Mouse (Mus musculus) layer of hippocampus, adult 2 months (tissue): ENCODE results near the gene Olfr1344. TPM values are rescaled to one million over a fixed set of nuclear protein-coding genes. Genes with fewer than 3 reads are reported as not detected.
"Not testable (repeated sequence)": the region's sequence is repeated elsewhere in the genome, so short reads cannot be mapped to it uniquely, and the experiment has no call there.

Source experiments
- DNase-seq, 2 experiments: peaks; one replicate each; pipeline ENCODE4 v3.0.0; 2022; ENCODE audit warnings: low spot score in 2 of 2
- H3K27ac ChIP-seq: fragments of 200-600 bp; 2 replicates; pipeline ENCODE4 v1.8.1; 2022
- H3K4me3 ChIP-seq: fragments of 200-600 bp; 2 replicates; pipeline ENCODE4 v1.8.1; 2022; ENCODE audit warnings: mild to moderate bottlenecking
- CTCF ChIP-seq: fragments of 200-600 bp; conservative IDR thresholded peaks from 2 replicates; pipeline ENCODE4 v1.8.1; 2022; ENCODE audit warnings: antibody characterized with exemption, mild to moderate bottlenecking, moderate library complexity
- total RNA-seq, 2 experiments: library from RNA; stranded (reverse); gene quantifications; 2 replicates each; pipeline ENCODE4 v1.2.3; 2021

Olfr1344 gene
- total RNA-seq, 2 experiments from 2014 or later: 1.2 to 2.0 TPM

DNA sequence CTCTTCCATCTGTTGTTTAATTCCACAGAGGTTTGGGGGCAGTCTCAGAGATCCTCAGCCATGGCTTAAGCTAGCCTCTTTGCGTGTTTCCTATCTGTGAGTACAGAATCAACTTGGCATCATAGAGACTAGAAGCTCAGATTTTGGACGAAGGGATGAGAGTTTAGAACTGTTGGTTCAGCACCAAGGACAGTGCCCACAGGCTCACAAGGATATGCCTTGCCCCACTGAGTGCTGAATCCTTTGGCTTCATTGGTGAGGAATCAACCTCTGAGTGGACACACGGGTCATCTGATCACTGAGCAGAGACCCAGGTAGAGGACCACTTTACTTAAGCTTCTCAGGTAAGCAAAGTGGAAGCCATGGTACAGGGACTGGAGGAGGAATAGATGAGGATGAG lies 17.9 kb downstream of the Olfr1344 start:
- H3K4me3 ChIP-seq: no peak overlapping the region
- H3K27ac ChIP-seq: no peak overlapping the region
- no peak for DNase-seq
- TF ChIP-seq CTCF: no peak

- TF ChIP-seq CTCF: no peak
- Histone ChIP-seq H3K27ac (no peak within 1 kb of the TSS), H3K4me3 (no peak within 1 kb of the TSS)
- no peak for DNase-seq
These were observed 28.5 kb downstream of the Olfr1344 start, which contains the start of gene Olfr1346 for GRCm38 (mm10) chr7:6466951-6467350. TSS of gene Olfr1346 (plus strand) at chr7:6467101.

- H3K27ac ChIP-seq, H3K4me3 ChIP-seq, DNase-seq: not testable (repeated sequence)
These were observed 39.1 kb downstream of the Olfr1344 start for GRCm38 (mm10) chr7:6477633-6478032.

DNA sequence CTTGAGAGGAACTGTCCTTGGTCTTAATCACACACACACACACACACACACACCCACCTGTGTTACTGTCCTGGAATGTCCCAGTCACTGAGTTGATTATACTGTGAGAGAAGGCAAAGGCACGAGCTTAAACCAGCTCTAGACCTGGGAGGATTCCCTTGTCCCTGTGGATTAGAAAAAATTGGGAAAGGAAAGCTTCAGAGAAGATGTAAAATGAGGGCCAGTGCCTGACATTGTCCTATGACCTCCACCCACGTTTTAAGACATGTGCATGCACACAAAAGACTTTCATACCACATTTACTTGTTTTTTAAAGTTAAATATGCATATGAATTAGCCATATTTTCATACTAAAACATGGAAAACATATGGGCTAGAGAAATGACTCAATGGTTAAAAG lies 48.4 kb downstream of the Olfr1344 start, which contains the start of gene Olfr5:
Gene Olfr5 (minus strand): TSS at position 101 of the 400 bp plus-strand sequence.
- Histone ChIP-seq H3K27ac (no peak within 1 kb of the TSS), H3K4me3 (no peak within 1 kb of the TSS)
- TF ChIP-seq CTCF: no peak
- DNase-seq: no peak

Other genes with a start within 250 kb of the Olfr1344 start
- gene Galp, start 241.6 kb upstream of the Olfr1344 start, total RNA-seq: not detected
- not detected for gene Zscan5b, start 216.4 kb upstream of the Olfr1344 start, total RNA-seq
- gene Epp13, start 186.0 kb upstream of the Olfr1344 start, total RNA-seq: not detected
- 10 to 100 TPM; 17.8 to 18.3 TPM for gene Zfp667, start 152.1 kb upstream of the Olfr1344 start, total RNA-seq
- 10 to 100 TPM; 13.3 to 14.4 TPM for gene Zfp583, start 107.4 kb upstream of the Olfr1344 start, total RNA-seq
- gene Gm3854, start 94.9 kb upstream of the Olfr1344 start, total RNA-seq: 1 to 10 TPM; 7.1 to 8.3 TPM
- gene Zfp78, start 75.4 kb upstream of the Olfr1344 start, total RNA-seq: 1 to 10 TPM; 4.7 to 5.0 TPM
- 1 to 10 TPM; 6.7 to 9.6 TPM for gene Zfp28, start 55.4 kb upstream of the Olfr1344 start, total RNA-seq
- 10 to 100 TPM; 19.7 to 24.1 TPM for gene Smim17, start 40.0 kb upstream of the Olfr1344 start, total RNA-seq
- under 1 TPM; 0.25 to 0.54 TPM for gene Gm20715, start 28.4 kb upstream of the Olfr1344 start, total RNA-seq
- gene Olfr1336, start 17.5 kb downstream of the Olfr1344 start, total RNA-seq: under 1 TPM in 1 of 2 experiments, not detected in 1; 0.08 TPM
- gene Olfr1346, start 28.4 kb downstream of the Olfr1344 start, total RNA-seq: not detected
- not detected for gene Olfr5, start 48.3 kb downstream of the Olfr1344 start, total RNA-seq
- not detected for gene Olfr1347, start 61.1 kb downstream of the Olfr1344 start, total RNA-seq
- gene Olfr1348, start 70.1 kb downstream of the Olfr1344 start, total RNA-seq: not detected
- not detected for gene Olfr1349, start 84.3 kb downstream of the Olfr1344 start, total RNA-seq
- gene Olfr1350, start 126.2 kb downstream of the Olfr1344 start, total RNA-seq: not detected